Mouse (Mus musculus) layer of hippocampus, adult 18-20 months (tissue): ENCODE measurements around the gene Ppdpf. TPM values are rescaled to one million over a fixed set of nuclear protein-coding genes. Genes with fewer than 3 reads are reported as not detected.

Experiments used
- DNase-seq, 2 experiments: peaks; one replicate each; pipeline ENCODE4 v3.0.0; 2022; ENCODE audit warnings: low spot score in 2 of 2
- total RNA-seq, 2 experiments: library from RNA; stranded (reverse); gene quantifications; 2 replicates each; pipeline ENCODE4 v1.2.3; 2021

Ppdpf gene
- total RNA-seq, 2 experiments from 2014 or later: 84.9 to 85.1 TPM

DNA sequence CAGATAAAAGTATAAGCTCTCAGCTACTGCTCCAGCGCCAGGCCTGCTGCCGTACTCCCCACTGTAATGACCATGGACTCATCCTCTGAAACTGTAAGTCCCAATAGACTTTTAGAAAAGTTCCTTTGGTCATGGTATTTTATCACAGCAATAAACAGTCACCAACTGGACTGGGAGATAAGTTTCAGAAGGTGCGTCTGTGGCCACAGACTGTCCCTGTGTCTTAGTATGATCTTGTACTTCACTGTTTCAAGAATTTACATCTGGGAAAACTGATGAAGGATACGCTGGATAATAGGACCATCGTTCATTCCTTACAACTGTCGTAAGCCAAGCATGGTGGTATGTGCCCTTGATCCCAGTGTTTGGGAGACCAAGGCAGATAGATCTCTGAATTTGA, 29.0 kb downstream of the Ppdpf start:
- no peak for DNase-seq

DNA sequence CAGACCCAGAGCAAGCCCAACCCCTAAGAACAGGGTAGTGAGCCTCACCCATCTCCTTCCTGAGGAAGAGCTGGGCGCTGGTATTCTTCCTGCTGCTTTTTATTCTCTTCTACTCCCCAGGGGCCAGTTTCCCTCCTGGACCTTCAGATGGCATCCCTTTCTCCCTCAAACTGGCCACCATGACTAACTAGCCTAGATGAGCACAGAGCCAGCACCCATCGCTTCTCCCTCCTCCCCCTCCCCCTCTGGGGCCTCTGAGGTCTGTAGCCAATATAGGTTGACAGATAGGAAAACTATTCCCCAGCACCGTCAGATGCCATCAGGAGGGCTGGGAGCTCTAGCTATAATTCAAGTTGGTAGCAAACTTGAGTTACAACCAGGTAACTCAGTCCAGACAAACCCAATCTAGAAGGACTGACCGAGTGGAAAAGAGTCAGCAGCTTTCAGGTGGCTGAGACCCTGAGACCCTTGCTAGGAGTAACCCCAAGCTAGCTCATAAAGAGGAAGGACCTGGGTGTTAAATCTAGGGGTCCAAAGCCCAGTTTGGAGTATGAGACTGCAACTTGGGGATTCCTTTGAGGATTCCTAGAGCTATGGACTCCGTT, 31.9 kb downstream of the Ppdpf start:
- no peak for DNase-seq

DNA sequence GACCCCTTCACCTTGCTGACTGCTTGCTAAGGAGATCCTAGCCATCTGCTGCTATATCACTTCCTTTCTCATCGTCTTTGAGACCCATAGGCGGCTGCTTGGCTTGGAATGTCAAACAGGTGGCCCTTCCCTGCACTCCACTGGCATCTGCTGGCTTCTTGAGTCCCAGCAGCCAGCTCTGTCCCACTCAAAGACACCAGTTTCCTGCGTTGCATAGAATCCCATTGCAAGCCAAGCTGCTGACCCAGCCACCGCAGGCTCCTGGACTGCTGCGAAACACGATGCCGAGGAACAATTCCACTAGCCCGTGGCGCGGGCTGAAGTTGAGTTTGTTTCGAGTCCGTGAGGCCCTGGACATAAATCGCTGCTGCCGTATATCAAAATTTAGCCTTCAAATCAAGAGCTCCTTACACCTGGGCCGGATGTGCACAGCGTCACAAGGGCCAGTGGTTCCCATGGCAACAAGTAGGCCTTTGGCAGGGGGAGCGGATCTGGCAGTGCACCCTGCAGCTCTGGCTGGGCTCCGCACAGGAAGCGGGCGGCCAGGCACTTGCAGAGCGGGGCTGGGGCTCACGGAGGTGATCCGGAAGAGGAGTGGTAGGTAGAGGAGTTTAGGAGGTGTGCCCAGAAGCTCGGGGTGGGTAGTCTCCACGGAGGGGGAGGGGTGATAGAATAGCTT, 32.6 kb downstream of the Ppdpf start, which contains the start of gene Fndc11:
Fndc11 (plus strand) TSS at position 476 of the 679 bp plus-strand sequence.
- DNase-seq: peak; percentile 32 to 62

DNA sequence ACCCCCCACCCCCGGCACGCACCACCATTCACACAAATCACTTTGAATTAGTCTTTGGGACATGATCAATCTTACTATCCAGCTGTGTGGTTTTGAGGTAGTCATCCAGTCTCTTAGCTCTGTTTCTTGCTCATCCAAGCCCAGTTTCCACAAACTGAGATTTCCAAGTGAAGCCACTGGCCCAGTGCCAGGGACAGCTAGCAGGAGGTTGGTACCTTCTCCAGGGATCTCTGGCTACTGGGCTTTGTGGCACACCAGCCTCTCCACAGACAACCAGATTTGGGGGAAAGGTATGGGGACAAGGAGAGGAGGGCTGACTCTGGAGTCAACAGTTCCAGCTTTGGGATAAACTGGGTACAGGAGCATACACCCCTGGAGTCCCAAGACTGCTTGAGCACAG, 33.3 kb downstream of the Ppdpf start:
- no peak for DNase-seq

DNA sequence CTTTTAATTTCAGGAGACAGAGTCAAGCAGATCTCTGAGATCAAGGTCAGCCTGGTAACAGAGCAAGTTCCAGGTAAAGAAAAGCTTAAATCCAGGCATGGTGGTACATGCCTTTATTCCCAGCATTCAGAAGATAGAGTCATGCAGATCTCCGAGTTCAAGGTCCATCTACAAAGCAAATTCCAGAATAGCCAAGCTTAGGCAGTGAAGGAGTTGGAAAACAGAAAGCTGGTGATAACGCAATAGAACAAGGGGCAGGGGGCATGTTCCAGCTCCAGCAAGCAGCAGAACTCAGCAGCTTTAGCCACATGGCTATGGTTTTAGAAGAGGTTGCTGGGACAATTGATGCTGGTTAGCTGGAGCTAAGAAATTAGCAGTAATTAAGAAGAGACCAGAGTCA, 37.9 kb downstream of the Ppdpf start:
- DNase-seq: no peak

DNA sequence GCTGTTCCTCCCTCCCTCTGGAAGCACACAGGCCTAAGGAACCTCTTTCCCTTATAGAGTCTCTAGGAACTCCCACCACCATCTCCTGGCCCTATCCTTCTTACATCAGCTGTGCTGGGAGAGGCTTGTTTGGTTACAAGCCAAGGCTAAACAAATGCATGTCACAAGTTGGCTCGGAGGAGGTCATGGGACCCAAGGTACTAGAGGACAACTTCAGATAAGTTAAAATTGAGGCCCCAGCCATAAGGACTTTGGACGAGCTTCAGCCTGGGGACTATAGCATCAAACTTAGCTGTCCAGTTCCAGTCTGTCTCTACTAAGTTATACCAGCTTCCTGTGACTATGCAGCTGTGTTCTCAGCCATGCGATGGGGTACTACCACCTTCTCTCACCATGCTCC, 40.1 kb downstream of the Ppdpf start:
- no peak for DNase-seq

DNA sequence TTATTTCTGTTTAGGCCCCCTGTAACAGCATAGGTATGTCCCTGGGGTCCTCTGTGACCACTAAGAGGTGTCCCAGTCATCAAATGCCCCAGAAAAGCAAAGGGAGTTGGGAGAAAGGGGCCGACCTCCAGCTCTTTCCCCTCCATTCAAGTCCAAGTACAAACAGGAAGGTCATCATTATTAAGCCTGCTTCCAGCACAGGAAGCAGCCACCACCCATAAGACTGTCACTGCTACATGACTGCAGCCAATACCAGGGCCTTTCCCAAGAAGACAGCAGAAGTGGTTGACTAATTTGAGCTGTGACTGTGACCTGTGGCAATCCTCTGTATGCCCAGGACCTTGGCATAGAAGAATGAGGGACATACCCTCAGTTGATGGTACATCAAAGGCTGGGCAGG, 41.3 kb downstream of the Ppdpf start:
- no peak for DNase-seq

DNA sequence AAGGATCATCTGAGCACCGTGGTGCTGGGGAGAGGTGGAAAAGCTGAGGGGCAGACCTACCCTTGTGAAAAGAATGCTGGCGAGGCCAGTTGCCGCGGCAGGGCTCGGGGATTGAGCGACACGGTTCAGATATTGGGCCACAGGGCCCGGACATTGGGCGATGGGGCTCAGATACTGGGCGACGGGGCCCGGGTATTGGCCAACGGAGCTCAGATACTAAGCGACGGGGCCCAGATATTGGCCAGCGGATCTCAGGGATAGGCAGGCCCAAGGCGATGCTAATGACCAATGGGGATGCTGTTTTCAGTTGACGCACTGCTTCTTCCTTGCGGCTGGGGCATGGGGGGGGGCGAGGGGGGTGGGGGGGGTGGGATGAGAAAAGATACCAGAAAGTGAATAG, 44.1 kb downstream of the Ppdpf start:
- DNase-seq: no peak

DNA sequence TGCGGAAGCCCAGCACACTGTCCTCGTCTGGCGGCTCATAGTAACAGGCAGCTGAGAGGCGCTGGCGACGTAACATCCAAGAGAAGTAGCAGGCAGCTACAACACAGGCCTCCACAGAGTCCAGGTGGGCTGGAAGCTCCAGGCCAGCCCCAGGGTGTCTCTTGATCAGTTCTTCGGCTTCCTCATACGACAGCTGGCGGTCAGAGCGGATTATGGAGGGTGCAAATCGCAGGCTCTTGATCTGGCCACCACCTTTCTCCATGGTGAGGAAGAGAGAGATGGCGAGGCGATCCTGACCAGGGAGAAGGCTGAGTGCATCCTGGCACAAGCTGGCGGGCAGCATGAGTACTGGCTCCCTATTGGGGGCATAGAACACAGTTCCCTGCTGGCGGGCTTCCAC, 46.4 kb downstream of the Ppdpf start:
- DNase-seq: no peak

DNA sequence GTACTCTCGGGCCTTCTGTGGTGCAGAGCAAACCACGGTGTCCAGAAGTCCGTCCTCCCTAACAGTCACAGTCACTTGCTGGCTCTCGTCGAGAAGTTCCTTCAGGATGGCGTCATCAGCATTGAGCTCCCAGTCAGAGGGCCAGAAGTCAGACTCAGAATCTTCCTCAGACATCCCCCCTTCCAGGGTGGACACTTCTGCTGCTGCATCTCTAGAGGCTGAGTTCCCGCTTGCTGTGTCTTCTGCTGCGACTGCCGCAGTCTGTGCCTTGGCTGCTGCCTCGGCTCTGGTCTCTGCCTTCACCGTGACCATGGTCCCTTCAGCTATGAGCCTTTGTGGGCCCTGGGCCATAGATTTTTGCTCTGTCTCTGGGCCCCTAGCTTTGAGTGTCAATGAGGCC, 47.6 kb downstream of the Ppdpf start:
- DNase-seq: no peak

DNA sequence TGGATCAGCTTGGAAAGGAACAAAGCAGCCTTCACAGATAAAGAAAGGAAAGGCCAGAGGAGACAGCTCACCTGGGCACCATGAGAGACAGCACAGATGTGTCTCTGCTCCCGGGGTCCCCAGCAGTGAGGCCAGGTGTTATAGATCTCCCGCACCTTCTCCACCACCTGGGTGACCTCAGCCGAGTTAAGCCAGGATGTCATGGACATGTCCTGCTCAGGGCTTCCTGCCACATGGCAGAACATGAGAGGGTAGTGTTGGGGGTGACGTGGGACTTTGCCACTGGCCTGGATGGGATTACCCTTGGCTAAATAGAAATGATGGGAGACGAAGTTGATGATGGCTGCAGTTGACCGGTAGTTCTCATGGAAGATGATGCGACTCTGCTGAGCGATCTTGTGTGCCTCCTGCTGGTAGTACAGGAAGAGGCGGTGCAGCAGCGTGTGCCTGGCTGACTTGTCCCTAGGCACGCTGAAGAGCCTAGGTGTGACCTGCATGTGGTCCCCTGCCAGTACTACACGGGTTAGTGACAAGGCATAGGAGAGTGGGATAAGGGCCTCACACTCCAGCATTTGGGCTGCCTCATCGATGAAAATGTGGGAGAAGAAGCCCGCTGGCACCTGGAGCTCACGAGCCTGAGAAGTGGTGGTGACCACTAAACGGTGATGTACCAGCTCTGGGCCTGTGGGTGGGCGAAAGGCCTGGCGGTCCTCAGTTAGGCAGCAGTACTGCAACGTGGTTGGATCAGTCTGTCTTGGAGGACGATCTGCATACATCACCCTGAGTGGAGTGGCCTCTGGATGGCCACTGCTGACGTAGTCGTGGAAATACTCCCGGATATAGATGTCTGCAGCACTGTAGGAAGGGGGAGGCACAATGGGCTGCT, 48.9 kb downstream of the Ppdpf start:
- no peak for DNase-seq

DNA sequence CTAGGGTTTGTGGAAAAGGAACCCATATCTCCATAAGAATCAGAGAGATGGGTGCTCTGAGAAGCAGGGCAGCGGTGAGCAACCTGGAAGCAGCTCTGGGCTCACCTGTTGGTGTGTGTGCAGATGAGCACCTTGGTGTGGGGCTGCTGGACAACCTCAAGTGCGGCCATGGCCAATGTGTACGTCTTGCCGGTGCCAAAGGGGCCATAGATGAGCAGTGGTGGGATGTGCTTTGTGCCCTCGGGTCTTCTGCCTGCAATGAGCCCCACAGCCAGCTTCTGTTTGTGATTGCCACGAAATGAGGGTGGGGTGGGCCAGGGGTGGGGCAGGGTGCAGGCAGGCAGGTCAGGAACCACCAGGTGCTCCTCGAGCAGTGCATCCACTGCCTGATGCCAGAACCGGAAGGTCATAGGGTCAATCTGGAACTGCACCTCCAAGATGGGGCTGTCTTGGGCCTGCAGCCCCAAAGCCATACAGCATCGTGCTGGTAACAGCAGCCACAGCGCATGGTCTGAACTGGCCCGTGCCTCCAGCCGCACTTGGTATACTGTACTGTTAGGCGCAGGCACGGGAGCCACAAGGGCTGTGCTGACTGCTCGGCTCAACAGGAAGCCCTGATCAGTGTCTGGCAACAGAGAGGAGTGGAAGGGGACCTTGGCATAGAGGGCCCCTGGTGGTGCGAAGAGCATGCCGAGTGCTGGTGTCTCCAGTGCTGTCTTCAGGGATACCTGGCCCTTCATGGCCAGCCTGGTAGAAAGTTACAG, 50.4 kb downstream of the Ppdpf start:
- DNase-seq: no peak

DNA sequence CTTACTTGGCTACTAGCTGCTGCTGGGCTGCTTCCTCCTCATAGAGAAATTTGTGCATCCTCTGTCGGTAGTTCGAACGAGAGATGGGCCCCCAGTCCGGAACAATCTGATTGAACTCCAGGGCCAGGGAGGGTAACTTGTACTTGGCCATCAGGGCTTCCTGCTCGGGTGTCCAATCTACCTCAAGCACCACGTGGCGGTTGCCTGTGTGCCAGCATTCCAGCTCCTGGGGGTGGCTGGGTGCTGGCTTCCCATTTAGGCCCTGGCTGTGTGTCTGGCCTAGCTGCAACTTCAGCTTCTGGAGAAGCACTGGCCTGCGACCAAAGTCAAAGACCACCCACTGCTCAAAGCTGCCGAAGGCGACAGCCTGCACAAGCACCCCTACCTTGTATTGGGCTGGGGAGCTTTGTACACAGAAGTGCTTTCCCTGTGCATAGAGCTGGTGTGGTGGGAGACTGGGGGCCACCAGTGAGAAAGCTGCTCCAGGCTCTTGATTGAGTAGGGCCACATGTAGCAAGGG, 51.1 kb downstream of the Ppdpf start:
- DNase-seq: no peak

Other genes starting within 250 kb of the Ppdpf start
- 10 to 100 TPM; 52.7 to 54.2 TPM for gene Nkain4, start 232.5 kb upstream of the Ppdpf start, total RNA-seq
- gene Arfgap1, start 220.0 kb upstream of the Ppdpf start, total RNA-seq: 100 to 1,000 TPM; 127 to 135 TPM
- gene Col20a1, start 200.7 kb upstream of the Ppdpf start, total RNA-seq: 1 to 10 TPM; 1.9 to 2.1 TPM
- gene Chrna4, start 143.7 kb upstream of the Ppdpf start, total RNA-seq: 10 to 100 TPM; 15.7 to 19.6 TPM
- 100 to 1,000 TPM; 324 to 327 TPM for gene Kcnq2, start 51.9 kb upstream of the Ppdpf start, total RNA-seq
- gene Eef1a2, start 30.2 kb upstream of the Ppdpf start, total RNA-seq: 1,000 to 10,000 TPM; 1,191 to 1,260 TPM
- gene Ptk6, start 15.5 kb downstream of the Ppdpf start, total RNA-seq: not detected
- under 1 TPM; 0.15 to 0.40 TPM for gene Srms, start 25.9 kb downstream of the Ppdpf start, total RNA-seq
- under 1 TPM in 1 of 2 experiments, not detected in 1; 0.22 TPM for gene Fndc11, start 32.8 kb downstream of the Ppdpf start, total RNA-seq
- 1 to 10 TPM; 1.9 to 2.5 TPM for gene Helz2, start 54.8 kb downstream of the Ppdpf start, total RNA-seq
- 10 to 100 TPM; 17.9 to 18.1 TPM for gene Gmeb2, start 100.8 kb downstream of the Ppdpf start, total RNA-seq
- 100 to 1,000 TPM; 560 to 580 TPM for gene Stmn3, start 127.3 kb downstream of the Ppdpf start, total RNA-seq
- gene Rtel1, start 132.5 kb downstream of the Ppdpf start, total RNA-seq: 10 to 100 TPM; 25.3 to 28.8 TPM
- gene Zgpat, start 177.7 kb downstream of the Ppdpf start, total RNA-seq: 10 to 100 TPM; 70.2 to 71.1 TPM
- 10 to 100 TPM; 41.1 to 46.0 TPM for gene Arfrp1, start 178.2 kb downstream of the Ppdpf start, total RNA-seq
- gene Lime1, start 192.8 kb downstream of the Ppdpf start, total RNA-seq: 10 to 100 TPM; 37.1 to 43.2 TPM